Mouse (Mus musculus): ENCODE results near the gene Camta1. TPM values are rescaled to one million over a fixed set of nuclear protein-coding genes. Genes with fewer than 3 reads are reported as not detected.

The Camta1 gene
- polyA plus RNA-seq, 1 experiment from 2014 or later = 25.3 TPM

- H3K4me3 ChIP-seq (ENCODE audit: low read depth, low read length) = no peak overlapping the region
- H3K27ac ChIP-seq (ENCODE audit: low read length) = no peak overlapping the region
- H3K27me3 ChIP-seq (ENCODE audit: control insufficient read depth, insufficient read depth, low read depth, low read length) = no peaks in the 10 kb centered on the region
- no peak overlapping the region for H3K9ac ChIP-seq (ENCODE audit: low read depth, low read length)
- H3K9me3 ChIP-seq (replicated peaks; ENCODE audit: control insufficient read depth, low read length) = no peaks in the 10 kb centered on the region
- no peak overlapping the region for H3K4me2 ChIP-seq (ENCODE audit: low read depth, low read length)
- 53% methylated on average over 2 of the region's 2 CpGs for WGBS (ENCODE audit: insufficient replicate concordance)
- ATAC-seq (ENCODE audit: low read depth) = no peak
- H3K36me3 ChIP-seq (ENCODE audit: control insufficient read depth, insufficient read depth) = no peaks in the 10 kb centered on the region
- H3K4me1 ChIP-seq (ENCODE audit: control insufficient read depth, low read depth, low read length) = no peaks in the 10 kb centered on the region
Observed at GRCm38 (mm10) chr4:151759095-151759494, 102.6 kb downstream of the Camta1 start.

- no peaks in the 10 kb centered on the region for H3K36me3 ChIP-seq (ENCODE audit: control insufficient read depth, insufficient read depth)
- no peaks in the 10 kb centered on the region for H3K27me3 ChIP-seq (ENCODE audit: control insufficient read depth, insufficient read depth, low read depth, low read length)
- no peak overlapping the region for H3K27ac ChIP-seq (ENCODE audit: low read length)
- WGBS (ENCODE audit: insufficient replicate concordance) = 80% methylated on average over 13 of the region's 13 CpGs
- no peak for ATAC-seq (ENCODE audit: low read depth)
- no peak overlapping the region for H3K4me2 ChIP-seq (ENCODE audit: low read depth, low read length)
- no peak overlapping the region for H3K9ac ChIP-seq (ENCODE audit: low read depth, low read length)
- no peak overlapping the region for H3K4me3 ChIP-seq (ENCODE audit: low read depth, low read length)
- no peaks in the 10 kb centered on the region for H3K4me1 ChIP-seq (ENCODE audit: control insufficient read depth, low read depth, low read length)
- H3K9me3 ChIP-seq (replicated peaks; ENCODE audit: control insufficient read depth, low read length) = no peaks in the 10 kb centered on the region
Observed at GRCm38 (mm10) chr4:151758337-151758736, 103.3 kb downstream of the Camta1 start.

GRCm38 (mm10) chr4:151757261-151757660 lies 104.4 kb downstream of the Camta1 start:
- no peaks in the 10 kb centered on the region for H3K36me3 ChIP-seq (ENCODE audit: control insufficient read depth, insufficient read depth)
- H3K4me3 ChIP-seq (ENCODE audit: low read depth, low read length) = no peak overlapping the region
- no peak overlapping the region for H3K9ac ChIP-seq (ENCODE audit: low read depth, low read length)
- WGBS (ENCODE audit: insufficient replicate concordance) = 81% methylated on average over 3 of the region's 3 CpGs
- H3K9me3 ChIP-seq (replicated peaks; ENCODE audit: control insufficient read depth, low read length) = no peaks in the 10 kb centered on the region
- no peaks in the 10 kb centered on the region for H3K4me1 ChIP-seq (ENCODE audit: control insufficient read depth, low read depth, low read length)
- H3K27ac ChIP-seq (ENCODE audit: low read length) = no peak overlapping the region
- no peak overlapping the region for H3K4me2 ChIP-seq (ENCODE audit: low read depth, low read length)
- no peak for ATAC-seq (ENCODE audit: low read depth)
- H3K27me3 ChIP-seq (ENCODE audit: control insufficient read depth, insufficient read depth, low read depth, low read length) = no peaks in the 10 kb centered on the region

GRCm38 (mm10) chr4:151756400-151756799 lies 105.3 kb downstream of the Camta1 start:
- no peak for ATAC-seq (ENCODE audit: low read depth)
- Histone ChIP-seq H3K27me3 (ENCODE audit: control insufficient read depth, insufficient read depth, low read depth, low read length) (no peaks in the 10 kb centered on the region), H3K4me3 (ENCODE audit: low read depth, low read length) (no peak overlapping the region), H3K9ac (ENCODE audit: low read depth, low read length) (no peak overlapping the region), H3K9me3 (replicated peaks; ENCODE audit: control insufficient read depth, low read length) (no peaks in the 10 kb centered on the region), H3K4me2 (ENCODE audit: low read depth, low read length) (no peak overlapping the region), H3K4me1 (ENCODE audit: control insufficient read depth, low read depth, low read length) (no peaks in the 10 kb centered on the region), H3K27ac (ENCODE audit: low read length) (no peak overlapping the region), H3K36me3 (ENCODE audit: control insufficient read depth, insufficient read depth) (no peaks in the 10 kb centered on the region)
- WGBS (ENCODE audit: insufficient replicate concordance) = 61% methylated on average over 10 of the region's 10 CpGs

GRCm38 (mm10) chr4:151753231-151753630 lies 108.4 kb downstream of the Camta1 start:
- Histone ChIP-seq H3K36me3 (ENCODE audit: control insufficient read depth, insufficient read depth) (no peaks in the 10 kb centered on the region), H3K9me3 (replicated peaks; ENCODE audit: control insufficient read depth, low read length) (no peaks in the 10 kb centered on the region), H3K4me3 (ENCODE audit: low read depth, low read length) (no peak overlapping the region), H3K27me3 (ENCODE audit: control insufficient read depth, insufficient read depth, low read depth, low read length) (no peaks in the 10 kb centered on the region), H3K27ac (ENCODE audit: low read length) (no peak overlapping the region), H3K9ac (ENCODE audit: low read depth, low read length) (no peak overlapping the region), H3K4me2 (ENCODE audit: low read depth, low read length) (no peak overlapping the region), H3K4me1 (ENCODE audit: control insufficient read depth, low read depth, low read length) (no peaks in the 10 kb centered on the region)
- WGBS (ENCODE audit: insufficient replicate concordance) = 84% methylated on average over 10 of the region's 10 CpGs
- ATAC-seq (ENCODE audit: low read depth) = no peak

GRCm38 (mm10) chr4:151752551-151752950 lies 109.1 kb downstream of the Camta1 start:
- Histone ChIP-seq H3K27ac (ENCODE audit: low read length) (no peak overlapping the region), H3K9ac (ENCODE audit: low read depth, low read length) (no peak overlapping the region), H3K36me3 (ENCODE audit: control insufficient read depth, insufficient read depth) (no peaks in the 10 kb centered on the region), H3K4me1 (ENCODE audit: control insufficient read depth, low read depth, low read length) (no peaks in the 10 kb centered on the region), H3K4me3 (ENCODE audit: low read depth, low read length) (no peak overlapping the region), H3K4me2 (ENCODE audit: low read depth, low read length) (no peak overlapping the region), H3K9me3 (replicated peaks; ENCODE audit: control insufficient read depth, low read length) (no peaks in the 10 kb centered on the region), H3K27me3 (ENCODE audit: control insufficient read depth, insufficient read depth, low read depth, low read length) (no peaks in the 10 kb centered on the region)
- ATAC-seq (ENCODE audit: low read depth) = no peak
- 71% methylated on average over 7 of the region's 7 CpGs for WGBS (ENCODE audit: insufficient replicate concordance)

GRCm38 (mm10) chr4:151751270-151751945 lies 110.3 kb downstream of the Camta1 start:
- Histone ChIP-seq H3K4me1 (ENCODE audit: control insufficient read depth, low read depth, low read length) (no peaks in the 10 kb centered on the region), H3K27me3 (ENCODE audit: control insufficient read depth, insufficient read depth, low read depth, low read length) (no peaks in the 10 kb centered on the region), H3K36me3 (ENCODE audit: control insufficient read depth, insufficient read depth) (no peaks in the 10 kb centered on the region), H3K4me3 (ENCODE audit: low read depth, low read length) (no peak overlapping the region), H3K27ac (ENCODE audit: low read length) (no peak overlapping the region), H3K9ac (ENCODE audit: low read depth, low read length) (no peak overlapping the region), H3K9me3 (replicated peaks; ENCODE audit: control insufficient read depth, low read length) (no peaks in the 10 kb centered on the region), H3K4me2 (ENCODE audit: low read depth, low read length) (no peak overlapping the region)
- ATAC-seq (ENCODE audit: low read depth) = no peak
- 65% methylated on average over 15 of the region's 15 CpGs for WGBS (ENCODE audit: insufficient replicate concordance)

GRCm38 (mm10) chr4:151747723-151748122 lies 114.0 kb downstream of the Camta1 start:
- H3K4me3 ChIP-seq (ENCODE audit: low read depth, low read length) = no peak overlapping the region
- H3K27me3 ChIP-seq (ENCODE audit: control insufficient read depth, insufficient read depth, low read depth, low read length) = no peaks in the 10 kb centered on the region
- no peak overlapping the region for H3K4me2 ChIP-seq (ENCODE audit: low read depth, low read length)
- no peak overlapping the region for H3K9ac ChIP-seq (ENCODE audit: low read depth, low read length)
- H3K36me3 ChIP-seq (ENCODE audit: control insufficient read depth, insufficient read depth) = no peaks in the 10 kb centered on the region
- H3K4me1 ChIP-seq (ENCODE audit: control insufficient read depth, low read depth, low read length) = peaks cover 9% of the 10 kb centered on the region
- no peak for ATAC-seq (ENCODE audit: low read depth)
- no peaks in the 10 kb centered on the region for H3K9me3 ChIP-seq (replicated peaks; ENCODE audit: control insufficient read depth, low read length)
- 20% methylated on average over 6 of the region's 6 CpGs for WGBS (ENCODE audit: insufficient replicate concordance)
- no peak overlapping the region for H3K27ac ChIP-seq (ENCODE audit: low read length)

GRCm38 (mm10) chr4:151746002-151746606 lies 115.6 kb downstream of the Camta1 start:
- H3K36me3 ChIP-seq (ENCODE audit: control insufficient read depth, insufficient read depth) = no peaks in the 10 kb centered on the region
- peaks cover 25% of the 10 kb centered on the region for H3K4me1 ChIP-seq (ENCODE audit: control insufficient read depth, low read depth, low read length)
- no peak for ATAC-seq (ENCODE audit: low read depth)
- no peak overlapping the region for H3K4me3 ChIP-seq (ENCODE audit: low read depth, low read length)
- no peak overlapping the region for H3K9ac ChIP-seq (ENCODE audit: low read depth, low read length)
- 77% methylated on average over 9 of the region's 9 CpGs for WGBS (ENCODE audit: insufficient replicate concordance)
- no peak overlapping the region for H3K4me2 ChIP-seq (ENCODE audit: low read depth, low read length)
- no peaks in the 10 kb centered on the region for H3K9me3 ChIP-seq (replicated peaks; ENCODE audit: control insufficient read depth, low read length)
- H3K27ac ChIP-seq (ENCODE audit: low read length) = no peak overlapping the region
- H3K27me3 ChIP-seq (ENCODE audit: control insufficient read depth, insufficient read depth, low read depth, low read length) = no peaks in the 10 kb centered on the region

Measured in liver, embryonic 16.5 days (tissue).